ENCODE assay signal across 39 mouse cellular contexts in genomic region chrX:13612115-13612514, GRCm38 (mm10). TPM values are rescaled to one million over a fixed set of nuclear protein-coding genes. Genes with fewer than 3 reads are reported as not detected.
"Had no signal": no experiment of that assay in that cellular context is flagged by ENCODE, and none has a peak within 500 bp of the region (broad histone marks: within the 10 kb centered on the region; RNA-seq: fewer than 3 reads in every experiment).

No protein-coding gene starts in this region.

- H3K4me1 ChIP-seq: heart, embryonic 12.5 days; heart, embryonic 13.5 days; heart, embryonic 15.5 days; hindbrain, embryonic 10.5 days; hindbrain, embryonic 12.5 days; hindbrain, embryonic 13.5 days; hindbrain, embryonic 15.5 days; intestine, embryonic 15.5 days; kidney, embryonic 15.5 days had no signal

- DNase-seq: heart, postnatal 10 days; heart, postnatal 14 days; heart, postnatal 36 days; heart, postnatal 4 days; kidney, adult 11 months; kidney, adult 18-20 months; kidney, adult 2 months; kidney, adult 8-10 months; kidney, adult 9 months; kidney, postnatal 10 days; kidney, postnatal 14 days; kidney, postnatal 25 days; kidney, postnatal 36 days; kidney, postnatal 4 days; layer of hippocampus, adult 9-11 months; layer of hippocampus, postnatal 36 days had no signal

- H3K9ac ChIP-seq: heart, embryonic 12.5 days; heart, embryonic 13.5 days; heart, embryonic 15.5 days; hindbrain, embryonic 12.5 days; hindbrain, embryonic 13.5 days; hindbrain, embryonic 14.5 days; hindbrain, embryonic 15.5 days; intestine, embryonic 15.5 days; kidney, embryonic 15.5 days had no signal

- H3K36me3 ChIP-seq: heart, embryonic 15.5 days; hindbrain, embryonic 12.5 days; intestine, embryonic 15.5 days had no signal

- H3K27me3 ChIP-seq: heart, embryonic 12.5 days; heart, embryonic 13.5 days; heart, embryonic 15.5 days; hindbrain, embryonic 12.5 days; hindbrain, embryonic 13.5 days; hindbrain, embryonic 15.5 days; intestine, embryonic 15.5 days had no signal

- H3K27ac ChIP-seq: heart, embryonic 13.5 days; heart, embryonic 15.5 days; hindbrain, embryonic 10.5 days; hindbrain, embryonic 12.5 days; hindbrain, embryonic 13.5 days; hindbrain, embryonic 14.5 days; hindbrain, embryonic 15.5 days; hindbrain, postnatal 0 days; intestine, embryonic 15.5 days; kidney, embryonic 15.5 days; kidney, postnatal 0 days; layer of hippocampus, adult 2 months; left cerebral cortex, adult 2 months had no signal

- H3K9me3 ChIP-seq: heart, embryonic 12.5 days; heart, embryonic 15.5 days; hindbrain, embryonic 10.5 days; hindbrain, embryonic 12.5 days; hindbrain, embryonic 13.5 days; hindbrain, embryonic 15.5 days; intestine, embryonic 15.5 days; kidney, embryonic 15.5 days had no signal

- H3K4me3 ChIP-seq: heart, embryonic 12.5 days; heart, embryonic 13.5 days; heart, embryonic 15.5 days; hindbrain, embryonic 10.5 days; hindbrain, embryonic 12.5 days; hindbrain, embryonic 13.5 days; hindbrain, embryonic 15.5 days; intestine, embryonic 15.5 days; kidney, embryonic 15.5 days; layer of hippocampus, adult 2 months; left cerebral cortex, adult 2 months had no signal

RNA-seq across cellular contexts. Expression of gene Gpr82, which starts 49.0 kb away (rescaled TPM):
- total RNA-seq: heart, postnatal 10 days; heart, postnatal 14 days; heart, postnatal 25 days; heart, postnatal 36 days; heart, postnatal 4 days; hematopoietic stem cell, adult 5-6 weeks; hindbrain, postnatal 0 days; layer of hippocampus, adult 18-20 months; layer of hippocampus, adult 8-10 months; layer of hippocampus, postnatal 10 days; layer of hippocampus, postnatal 14 days; layer of hippocampus, postnatal 25 days; layer of hippocampus, postnatal 36 days; left cerebral cortex, adult 18-20 months; left cerebral cortex, adult 2 months; left cerebral cortex, adult 8-10 months had no signal
- polyA plus RNA-seq: kidney, adult 2 months had no signal
